Mouse (Mus musculus): ENCODE results near the gene Stpg4.

DNA sequence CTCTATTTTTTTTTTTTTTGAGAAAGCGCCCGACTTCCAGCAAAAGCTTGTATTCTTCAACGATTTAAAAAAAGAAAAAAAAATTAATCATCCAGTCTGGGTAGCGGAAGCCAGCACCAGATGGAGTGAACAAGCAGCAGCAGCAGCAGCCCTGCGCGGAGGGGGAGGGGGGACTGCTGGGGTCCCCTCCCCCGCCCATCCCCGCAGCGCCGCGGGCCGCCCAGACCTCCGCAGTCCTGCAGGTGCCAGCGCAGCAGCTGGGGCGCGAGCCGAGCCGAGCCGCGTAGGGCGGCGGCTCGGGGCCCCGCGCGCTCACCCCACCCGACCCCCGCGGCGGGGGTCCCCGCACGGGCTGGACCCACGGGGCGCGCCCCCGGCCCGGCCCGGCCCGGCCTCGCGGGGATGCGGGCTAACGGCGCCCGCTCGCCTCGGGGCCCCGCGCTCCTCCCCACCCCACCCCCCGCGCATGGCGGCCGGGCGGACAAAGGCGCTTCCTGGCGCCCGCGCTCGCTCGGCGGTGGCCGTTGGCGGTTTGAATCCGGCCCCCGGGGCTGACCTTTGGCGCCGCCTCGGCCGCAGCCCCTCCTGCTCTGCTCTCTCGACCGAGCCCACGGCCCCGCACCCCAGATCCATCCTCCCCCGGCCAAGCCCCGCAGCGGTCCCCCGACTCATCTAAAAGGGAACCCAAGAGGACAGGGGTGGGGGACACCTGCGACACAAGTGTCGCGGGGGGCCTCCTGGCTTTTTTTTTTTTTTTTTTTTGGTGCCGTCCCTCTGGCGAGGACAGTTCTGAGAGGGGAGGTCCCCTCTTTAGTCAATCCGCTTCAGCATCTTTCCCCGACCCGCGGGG is 18.6 kb upstream of the Stpg4 start:
- TF ChIP-seq CTCF (IDR thresholded peaks at IDR 0.05; ENCODE audit: borderline replicate concordance, insufficient read depth, low read length), result no peak
- no peak for TF ChIP-seq POLR2A (IDR thresholded peaks at IDR 0.05; ENCODE audit: low read depth, low read length)
